Mouse (Mus musculus): ENCODE data around the gene Sox6. TPM values are rescaled to one million over a fixed set of nuclear protein-coding genes. Genes with fewer than 3 reads are reported as not detected.

The Sox6 gene
- polyA plus RNA-seq, 1 experiment from 2014 or later, result 40.6 TPM

- ATAC-seq (ENCODE audit: insufficient number of reproducible peaks, insufficient read depth, low FRiP score, low read depth), result no peak
Observed at GRCm38 (mm10) chr7:115829260-115829659, 209.3 kb downstream of the Sox6 start.

GRCm38 (mm10) chr7:115825295-115825694, 213.3 kb downstream of the Sox6 start:
- H3K27ac ChIP-seq (ENCODE audit: low read length), result peak overlapping the region; percentile 2; the same call in 1 of the 2 replicates
- no peaks in the 10 kb centered on the region for H3K27me3 ChIP-seq (ENCODE audit: control insufficient read depth, insufficient read depth, low read length)
- no peak for ATAC-seq (ENCODE audit: insufficient number of reproducible peaks, insufficient read depth, low FRiP score, low read depth)
- peaks cover 30% of the 10 kb centered on the region for H3K4me1 ChIP-seq (ENCODE audit: control insufficient read depth, insufficient read depth, low read length)
- no peaks in the 10 kb centered on the region for H3K9me3 ChIP-seq (ENCODE audit: control insufficient read depth, low read depth, low read length)
- H3K4me3 ChIP-seq (ENCODE audit: low read depth, low read length), result no peak overlapping the region
- no peaks in the 10 kb centered on the region for H3K36me3 ChIP-seq (ENCODE audit: control insufficient read depth, insufficient read depth, low read length)
- 66% methylated on average over 3 of the region's 3 CpGs for WGBS
- H3K9ac ChIP-seq (replicated peaks; ENCODE audit: low read depth, low read length), result no peak overlapping the region
- no peak overlapping the region for H3K4me2 ChIP-seq (replicated peaks; ENCODE audit: low read depth, low read length)

More at GRCm38 (mm10) chr7:115829260-115829659, 209.3 kb downstream of the Sox6 start:
- 49% methylated on average over 4 of the region's 4 CpGs for WGBS
- Histone ChIP-seq H3K4me3 (ENCODE audit: low read depth, low read length) (no peak overlapping the region), H3K9ac (replicated peaks; ENCODE audit: low read depth, low read length) (no peak overlapping the region), H3K27ac (ENCODE audit: low read length) (no peak overlapping the region), H3K9me3 (ENCODE audit: control insufficient read depth, low read depth, low read length) (no peaks in the 10 kb centered on the region), H3K27me3 (ENCODE audit: control insufficient read depth, insufficient read depth, low read length) (no peaks in the 10 kb centered on the region), H3K4me2 (replicated peaks; ENCODE audit: low read depth, low read length) (no peak overlapping the region), H3K4me1 (ENCODE audit: control insufficient read depth, insufficient read depth, low read length) (peaks cover 27% of the 10 kb centered on the region), H3K36me3 (ENCODE audit: control insufficient read depth, insufficient read depth, low read length) (no peaks in the 10 kb centered on the region)

DNA sequence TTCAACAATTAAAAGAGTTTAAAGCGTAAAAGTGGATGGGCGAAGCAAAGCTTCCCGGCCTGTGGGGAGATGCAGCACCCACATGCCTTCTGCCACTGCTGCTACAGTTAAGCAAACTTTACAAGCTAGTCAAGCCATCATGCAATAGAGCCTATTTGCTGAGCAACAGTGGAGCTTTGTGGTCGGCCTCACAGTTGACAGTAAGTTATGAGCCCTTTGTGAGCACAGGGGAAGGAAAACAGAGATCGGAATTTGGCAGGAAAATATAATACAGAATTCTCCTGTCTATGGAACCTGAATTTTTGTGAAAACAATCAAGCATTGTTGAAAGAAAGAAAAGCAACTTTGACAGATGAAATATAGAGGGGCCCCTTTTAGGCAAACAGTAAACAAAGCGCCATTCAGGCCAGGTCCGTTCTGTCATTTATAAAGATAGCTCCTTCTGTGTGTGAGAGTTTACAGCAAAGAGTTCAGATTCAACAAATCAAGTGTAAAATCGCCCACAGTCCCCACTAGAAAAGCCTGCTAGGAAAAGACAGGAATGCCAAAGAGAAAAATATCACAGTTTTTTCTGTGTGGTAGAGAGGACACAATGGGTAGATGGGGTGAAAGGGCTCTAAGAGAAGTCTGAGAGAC, 213.9 kb downstream of the Sox6 start:
- Histone ChIP-seq H3K4me2 (replicated peaks; ENCODE audit: low read depth, low read length) (no peak overlapping the region), H3K27ac (ENCODE audit: low read length) (no peak overlapping the region), H3K9ac (replicated peaks; ENCODE audit: low read depth, low read length) (no peak overlapping the region), H3K4me1 (ENCODE audit: control insufficient read depth, insufficient read depth, low read length) (peaks cover 27% of the 10 kb centered on the region), H3K9me3 (ENCODE audit: control insufficient read depth, low read depth, low read length) (no peaks in the 10 kb centered on the region), H3K4me3 (ENCODE audit: low read depth, low read length) (no peak overlapping the region), H3K36me3 (ENCODE audit: control insufficient read depth, insufficient read depth, low read length) (no peaks in the 10 kb centered on the region), H3K27me3 (ENCODE audit: control insufficient read depth, insufficient read depth, low read length) (no peaks in the 10 kb centered on the region)
- no peak; the same call in 1 of the 2 replicates for ATAC-seq (ENCODE audit: insufficient number of reproducible peaks, insufficient read depth, low FRiP score, low read depth)
- 25% methylated on average over 8 of the region's 8 CpGs for WGBS

DNA sequence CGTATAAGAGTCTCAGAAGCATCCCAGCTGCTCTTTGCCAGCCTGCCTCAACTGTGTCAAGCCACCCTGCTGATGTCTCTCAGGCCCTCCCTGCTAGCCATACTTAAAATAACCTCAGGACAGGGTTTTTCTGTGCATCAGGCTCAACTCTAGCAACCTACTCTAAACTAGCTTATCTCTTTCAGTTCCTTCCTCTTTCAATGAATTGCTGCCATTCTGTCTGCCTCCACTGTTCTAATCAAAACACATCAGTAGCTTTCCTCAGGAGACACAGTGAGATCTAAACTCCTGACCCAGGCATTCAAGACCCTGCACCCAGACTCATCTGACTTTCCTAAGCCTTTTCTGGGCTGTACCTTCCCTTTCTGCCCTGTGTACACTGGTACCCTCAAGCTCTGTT, 219.5 kb downstream of the Sox6 start:
- Histone ChIP-seq H3K27me3 (ENCODE audit: control insufficient read depth, insufficient read depth, low read length) (no peaks in the 10 kb centered on the region), H3K9me3 (ENCODE audit: control insufficient read depth, low read depth, low read length) (no peaks in the 10 kb centered on the region), H3K36me3 (ENCODE audit: control insufficient read depth, insufficient read depth, low read length) (no peaks in the 10 kb centered on the region), H3K27ac (ENCODE audit: low read length) (no peak overlapping the region), H3K4me2 (replicated peaks; ENCODE audit: low read depth, low read length) (no peak overlapping the region), H3K9ac (replicated peaks; ENCODE audit: low read depth, low read length) (no peak overlapping the region), H3K4me1 (ENCODE audit: control insufficient read depth, insufficient read depth, low read length) (peaks cover 5% of the 10 kb centered on the region), H3K4me3 (ENCODE audit: low read depth, low read length) (no peak overlapping the region)
- WGBS, result 27% methylated on average over 1 of the region's 1 CpGs
- ATAC-seq (ENCODE audit: insufficient number of reproducible peaks, insufficient read depth, low FRiP score, low read depth), result no peak

DNA sequence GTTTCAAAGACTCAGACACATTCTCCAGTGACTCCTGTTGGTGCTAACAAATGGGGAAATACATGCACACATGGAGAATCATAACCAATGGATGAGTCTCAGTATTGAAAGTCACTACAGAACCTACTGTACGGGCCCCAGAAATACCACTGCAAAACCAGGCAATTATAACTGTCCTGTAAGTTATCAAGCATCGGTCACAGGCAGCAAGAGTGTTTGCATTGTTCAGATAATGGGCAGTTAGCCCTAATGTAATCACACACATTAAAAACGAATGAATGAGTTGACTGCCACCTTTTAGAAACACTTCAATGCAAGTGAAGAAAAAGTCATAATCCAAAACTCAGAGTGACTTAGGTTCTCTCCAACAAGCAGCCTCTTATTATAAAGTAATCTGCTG, 235.3 kb downstream of the Sox6 start:
- Histone ChIP-seq H3K4me1 (ENCODE audit: control insufficient read depth, insufficient read depth, low read length) (peaks cover 10% of the 10 kb centered on the region; the same call in 1 of the 2 replicates), H3K4me2 (replicated peaks; ENCODE audit: low read depth, low read length) (no peak overlapping the region), H3K36me3 (ENCODE audit: control insufficient read depth, insufficient read depth, low read length) (no peaks in the 10 kb centered on the region), H3K4me3 (ENCODE audit: low read depth, low read length) (no peak overlapping the region), H3K9me3 (ENCODE audit: control insufficient read depth, low read depth, low read length) (no peaks in the 10 kb centered on the region), H3K27ac (ENCODE audit: low read length) (no peak overlapping the region), H3K27me3 (ENCODE audit: control insufficient read depth, insufficient read depth, low read length) (no peaks in the 10 kb centered on the region), H3K9ac (replicated peaks; ENCODE audit: low read depth, low read length) (no peak overlapping the region)
- ATAC-seq (ENCODE audit: insufficient number of reproducible peaks, insufficient read depth, low FRiP score, low read depth), result no peak
- 31% methylated on average over 3 of the region's 3 CpGs for WGBS

- no peaks in the 10 kb centered on the region for H3K9me3 ChIP-seq (ENCODE audit: control insufficient read depth, low read depth, low read length)
- H3K27me3 ChIP-seq (ENCODE audit: control insufficient read depth, insufficient read depth, low read length), result no peaks in the 10 kb centered on the region
- H3K4me1 ChIP-seq (ENCODE audit: control insufficient read depth, insufficient read depth, low read length), result peaks cover 6% of the 10 kb centered on the region; the same call in 1 of the 2 replicates
- no peak overlapping the region for H3K9ac ChIP-seq (replicated peaks; ENCODE audit: low read depth, low read length)
- H3K36me3 ChIP-seq (ENCODE audit: control insufficient read depth, insufficient read depth, low read length), result no peaks in the 10 kb centered on the region
- H3K4me2 ChIP-seq (replicated peaks; ENCODE audit: low read depth, low read length), result no peak overlapping the region
- WGBS, result 89% methylated on average over 4 of the region's 4 CpGs
- no peak overlapping the region for H3K27ac ChIP-seq (ENCODE audit: low read length)
- H3K4me3 ChIP-seq (ENCODE audit: low read depth, low read length), result no peak overlapping the region
- ATAC-seq (ENCODE audit: insufficient number of reproducible peaks, insufficient read depth, low FRiP score, low read depth), result no peak
Observed at GRCm38 (mm10) chr7:115794139-115794858, 244.3 kb downstream of the Sox6 start.

DNA sequence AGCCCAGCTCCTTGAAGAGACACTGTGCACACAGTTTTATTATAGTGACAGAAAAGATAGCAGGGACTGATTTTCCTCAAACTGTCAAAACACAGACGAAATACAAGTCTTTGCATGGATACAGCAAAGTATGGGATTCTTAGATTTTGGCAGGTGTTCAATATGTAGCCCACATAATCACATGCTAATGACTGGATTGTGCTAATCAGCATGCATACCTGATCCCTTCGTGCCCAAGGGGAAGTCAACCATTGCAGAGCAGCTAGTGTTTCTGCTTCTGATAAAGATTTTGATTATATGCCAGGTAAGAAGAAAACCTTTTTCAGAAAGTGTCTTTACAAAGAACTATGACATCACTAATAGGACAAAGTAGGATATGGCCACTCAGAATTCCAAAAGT, 245.8 kb downstream of the Sox6 start:
- no peak overlapping the region for H3K4me3 ChIP-seq (ENCODE audit: low read depth, low read length)
- no peak for ATAC-seq (ENCODE audit: insufficient number of reproducible peaks, insufficient read depth, low FRiP score, low read depth)
- no peaks in the 10 kb centered on the region for H3K36me3 ChIP-seq (ENCODE audit: control insufficient read depth, insufficient read depth, low read length)
- WGBS, result 68% methylated on average over 2 of the region's 2 CpGs
- H3K27ac ChIP-seq (ENCODE audit: low read length), result no peak overlapping the region
- no peaks in the 10 kb centered on the region for H3K4me1 ChIP-seq (ENCODE audit: control insufficient read depth, insufficient read depth, low read length)
- H3K9ac ChIP-seq (replicated peaks; ENCODE audit: low read depth, low read length), result no peak overlapping the region
- H3K9me3 ChIP-seq (ENCODE audit: control insufficient read depth, low read depth, low read length), result no peaks in the 10 kb centered on the region
- no peaks in the 10 kb centered on the region for H3K27me3 ChIP-seq (ENCODE audit: control insufficient read depth, insufficient read depth, low read length)
- H3K4me2 ChIP-seq (replicated peaks; ENCODE audit: low read depth, low read length), result no peak overlapping the region

- 71% methylated on average over 5 of the region's 5 CpGs for WGBS
- Histone ChIP-seq H3K4me1 (ENCODE audit: control insufficient read depth, insufficient read depth, low read length) (no peaks in the 10 kb centered on the region), H3K9me3 (ENCODE audit: control insufficient read depth, low read depth, low read length) (no peaks in the 10 kb centered on the region), H3K27me3 (ENCODE audit: control insufficient read depth, insufficient read depth, low read length) (no peaks in the 10 kb centered on the region), H3K36me3 (ENCODE audit: control insufficient read depth, insufficient read depth, low read length) (no peaks in the 10 kb centered on the region), H3K4me3 (ENCODE audit: low read depth, low read length) (no peak overlapping the region), H3K27ac (ENCODE audit: low read length) (no peak overlapping the region), H3K4me2 (replicated peaks; ENCODE audit: low read depth, low read length) (no peak overlapping the region), H3K9ac (replicated peaks; ENCODE audit: low read depth, low read length) (no peak overlapping the region)
- ATAC-seq (ENCODE audit: insufficient number of reproducible peaks, insufficient read depth, low FRiP score, low read depth), result no peak
Observed at GRCm38 (mm10) chr7:115789116-115789823, 249.3 kb downstream of the Sox6 start.
